Mouse (Mus musculus) right cerebral cortex, postnatal 25 days (tissue): ENCODE data around the gene D930048N14Rik.
A peak's percentile ranks its signal among the peaks of the same experiment; 100 is the strongest.
"Not testable (repeated sequence)": the region's sequence is repeated elsewhere in the genome, so short reads cannot be mapped to it uniquely, and the experiment has no call there.

Experiments
- DNase-seq: peaks from one replicate; pipeline ENCODE4 v3.0.0; 2022

Gene D930048N14Rik

GRCm38 (mm10) chr11:51650691-51651515 lies at the start of gene D930048N14Rik, which contains the start of gene N4bp3:
TSS of gene D930048N14Rik (plus strand) at chr11:51650954.
TSS of gene N4bp3 (minus strand) at chr11:51650842.
- peak; percentile 44 for DNase-seq

- no peak for DNase-seq
Measured at GRCm38 (mm10) chr11:51602253-51602652, 48.5 kb upstream of the D930048N14Rik start.

- DNase-seq = peak; percentile 83
Measured at GRCm38 (mm10) chr11:51605602-51606446, 44.9 kb upstream of the D930048N14Rik start.

GRCm38 (mm10) chr11:51606447-51607095 lies 44.2 kb upstream of the D930048N14Rik start, which contains the start of gene Hnrnpab:
TSS of gene Hnrnpab (minus strand) at chr11:51606847.
- DNase-seq = peak; percentile 96

- no peak for DNase-seq
Measured at GRCm38 (mm10) chr11:51607096-51607738, 43.5 kb upstream of the D930048N14Rik start.

GRCm38 (mm10) chr11:51609266-51609909 lies 41.4 kb upstream of the D930048N14Rik start:
- no peak for DNase-seq

- not testable (repeated sequence) for DNase-seq
Measured at GRCm38 (mm10) chr11:51609940-51610339, 40.8 kb upstream of the D930048N14Rik start.

GRCm38 (mm10) chr11:51614256-51614655 lies 36.5 kb upstream of the D930048N14Rik start:
- no peak for DNase-seq

- DNase-seq = no peak
Measured at GRCm38 (mm10) chr11:51615129-51615528, 35.6 kb upstream of the D930048N14Rik start.

- DNase-seq = no peak
Measured at GRCm38 (mm10) chr11:51615601-51616000, 35.2 kb upstream of the D930048N14Rik start.

GRCm38 (mm10) chr11:51616113-51616512 lies 34.6 kb upstream of the D930048N14Rik start:
- not testable (repeated sequence) for DNase-seq

- DNase-seq = peak; percentile 58
Measured at GRCm38 (mm10) chr11:51617693-51618092, 33.1 kb upstream of the D930048N14Rik start.

- DNase-seq = no peak
Measured at GRCm38 (mm10) chr11:51618894-51619408, 31.8 kb upstream of the D930048N14Rik start.

GRCm38 (mm10) chr11:51619409-51620060 lies 31.2 kb upstream of the D930048N14Rik start, which contains the start of gene Nhp2:
TSS of gene Nhp2 (plus strand) at chr11:51619735.
- peak; percentile 84 for DNase-seq

- DNase-seq = no peak
Measured at GRCm38 (mm10) chr11:51620084-51620483, 30.7 kb upstream of the D930048N14Rik start.

GRCm38 (mm10) chr11:51621776-51622175 lies 29.0 kb upstream of the D930048N14Rik start:
- no peak for DNase-seq

- peak; percentile 85 for DNase-seq
Measured at GRCm38 (mm10) chr11:51622971-51623491, 27.7 kb upstream of the D930048N14Rik start.

- DNase-seq = no peak
Measured at GRCm38 (mm10) chr11:51625187-51625820, 25.4 kb upstream of the D930048N14Rik start.

- peak; percentile 66 for DNase-seq
Measured at GRCm38 (mm10) chr11:51627425-51627824, 23.3 kb upstream of the D930048N14Rik start.

- DNase-seq = no peak
Measured at GRCm38 (mm10) chr11:51627907-51628306, 22.8 kb upstream of the D930048N14Rik start.
